Mouse (Mus musculus) mouse trophoblast stem cell (cell line): ENCODE results near the gene Ints13.

Source experiments
- in situ Hi-C, 2 experiments: fragments of 300-500 bp; cut with MseI, MboI; formaldehyde crosslinking; loops; 2 replicates in 1 of 2; 3 replicates in 1 of 2; pipeline ENCODE4 v1.15.1; 2025

Ints13 gene

GRCm38 (mm10) chr6:146540386-146540785, 37.2 kb downstream of the Ints13 start:
- in situ Hi-C loops, result no loop called here

GRCm38 (mm10) chr6:146538661-146539060, 39.0 kb downstream of the Ints13 start:
- in situ Hi-C loops, result no loop called here

DNA sequence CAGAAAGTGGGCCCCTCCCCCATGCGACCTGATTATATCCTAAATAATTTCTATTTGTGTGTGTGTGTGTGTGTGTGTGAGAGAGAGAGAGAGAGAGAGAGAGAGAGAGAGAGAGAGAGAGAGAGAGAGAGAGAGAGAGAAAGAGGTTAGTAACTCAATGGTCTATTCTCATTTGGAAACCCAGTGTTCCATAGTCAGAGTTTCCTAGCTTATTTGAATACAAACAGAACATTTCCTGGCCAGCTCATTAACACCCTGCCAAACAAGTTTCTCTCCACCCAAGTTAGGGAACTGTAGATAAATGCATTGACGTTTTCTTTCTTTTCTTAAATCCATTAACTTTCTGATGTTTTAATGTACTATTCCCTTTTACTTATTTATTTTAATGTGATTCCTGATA, 39.6 kb downstream of the Ints13 start:
- in situ Hi-C loops, result no loop called here

DNA sequence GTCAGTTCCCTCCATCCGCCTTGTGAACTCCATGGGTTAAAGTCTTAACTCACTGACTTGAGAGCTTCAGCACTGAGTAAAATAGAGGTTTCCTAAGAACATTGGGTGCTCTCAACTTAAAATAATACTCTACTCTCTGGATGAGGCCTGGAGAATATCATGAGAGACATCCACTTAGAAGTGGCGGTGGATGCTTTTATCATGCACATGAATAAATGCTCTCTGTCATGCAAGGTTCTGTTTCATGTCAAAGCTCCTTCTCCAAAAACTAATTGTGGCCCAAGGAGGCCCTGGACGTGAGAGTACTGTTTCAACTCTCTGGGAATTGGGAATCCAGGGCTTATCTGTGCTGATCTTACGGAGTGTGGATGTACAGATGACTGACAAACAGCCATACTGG, 40.5 kb downstream of the Ints13 start:
- in situ Hi-C loops, result no loop called here

DNA sequence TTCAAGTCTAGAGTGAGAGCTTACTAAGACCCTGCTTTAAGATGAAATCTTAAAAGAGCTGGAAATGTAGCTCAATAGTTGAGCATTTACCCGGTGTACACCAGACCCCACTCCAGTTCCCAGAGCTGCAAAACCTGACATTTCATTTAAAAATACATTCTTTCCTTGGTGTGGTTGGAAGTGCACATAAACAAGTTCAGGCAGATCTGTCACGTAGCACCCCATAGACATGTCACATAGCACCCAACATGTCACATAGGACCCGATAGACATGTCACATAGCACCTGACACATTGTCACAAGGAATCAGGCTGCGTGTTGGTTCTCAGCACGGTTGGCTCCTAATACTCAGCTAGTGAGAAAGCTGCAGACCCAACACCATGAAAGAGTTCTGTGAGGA, 42.1 kb downstream of the Ints13 start:
- in situ Hi-C loops, result no loop called here

DNA sequence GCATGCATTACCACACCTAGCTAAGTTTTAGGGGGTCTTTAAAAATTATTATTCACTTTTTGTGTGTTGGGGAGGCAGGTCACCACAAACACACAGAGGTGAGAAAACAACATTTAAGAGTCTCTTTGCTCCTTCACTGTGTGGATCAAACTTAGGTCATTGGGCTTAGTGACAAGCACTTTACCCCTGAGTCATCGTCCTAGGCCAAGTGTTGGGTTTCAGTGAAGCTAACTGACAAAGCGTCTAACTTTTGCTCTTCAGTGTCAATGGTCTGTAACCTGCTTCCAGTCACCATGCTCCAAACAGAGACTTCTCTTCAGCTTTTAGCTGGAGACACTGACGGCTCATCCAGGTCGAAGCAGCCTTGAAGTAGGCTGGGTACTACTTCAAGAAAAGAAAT, 44.5 kb downstream of the Ints13 start:
- in situ Hi-C loops, result no loop called here

- in situ Hi-C loops, result no loop called here
Observed at GRCm38 (mm10) chr6:146530769-146531168, 46.9 kb downstream of the Ints13 start.

DNA sequence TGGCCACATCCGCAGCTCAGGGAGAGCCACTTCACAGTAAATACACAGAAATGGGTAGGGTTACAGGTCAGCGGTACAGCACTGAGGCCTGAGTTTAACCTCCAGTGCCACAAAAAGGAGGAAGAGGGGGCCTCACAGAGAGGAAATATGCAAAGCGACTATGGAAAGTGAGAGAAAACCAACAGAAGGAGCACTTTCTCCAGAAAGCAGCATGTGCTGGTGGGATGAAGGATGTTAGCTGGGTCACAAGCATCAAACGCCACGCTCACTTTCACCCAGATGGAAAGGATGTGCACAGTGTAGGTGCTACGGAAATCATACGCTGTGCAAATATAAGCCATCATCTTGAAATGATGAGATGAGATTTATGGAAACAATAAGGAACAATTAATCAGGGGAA, 47.3 kb downstream of the Ints13 start:
- in situ Hi-C loops, result no loop called here

DNA sequence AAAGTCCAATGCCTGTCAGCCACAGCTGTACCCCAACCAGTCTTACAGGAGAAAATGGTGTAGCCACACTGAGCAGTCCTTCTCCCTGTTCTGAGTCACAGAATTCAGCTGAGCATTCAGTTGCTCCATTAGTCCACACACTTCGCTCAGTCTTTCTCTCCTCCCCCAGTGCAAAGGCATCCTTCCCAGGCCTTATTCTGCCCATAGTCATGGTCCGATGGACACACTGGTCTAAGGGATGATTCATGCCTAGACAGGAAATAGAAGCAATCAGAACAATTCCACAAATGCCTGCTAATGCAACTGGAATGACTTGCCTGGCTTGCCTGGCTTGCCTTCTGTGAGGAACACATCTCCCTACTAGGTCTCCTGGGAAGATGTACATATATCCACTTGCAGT, 50.1 kb downstream of the Ints13 start:
- in situ Hi-C loops, result no loop called here

- in situ Hi-C loops, result no loop called here
Observed at GRCm38 (mm10) chr6:146525500-146525899, 52.1 kb downstream of the Ints13 start.

- in situ Hi-C loops, result no loop called here
Observed at GRCm38 (mm10) chr6:146521456-146522245, 56.0 kb downstream of the Ints13 start.

- in situ Hi-C loops, result no loop called here
Observed at GRCm38 (mm10) chr6:146519019-146519418, 58.6 kb downstream of the Ints13 start.

- in situ Hi-C loops, result no loop called here
Observed at GRCm38 (mm10) chr6:146515936-146516335, 61.7 kb downstream of the Ints13 start.

GRCm38 (mm10) chr6:146514531-146514948, 63.1 kb downstream of the Ints13 start:
- in situ Hi-C loops, result no loop called here

DNA sequence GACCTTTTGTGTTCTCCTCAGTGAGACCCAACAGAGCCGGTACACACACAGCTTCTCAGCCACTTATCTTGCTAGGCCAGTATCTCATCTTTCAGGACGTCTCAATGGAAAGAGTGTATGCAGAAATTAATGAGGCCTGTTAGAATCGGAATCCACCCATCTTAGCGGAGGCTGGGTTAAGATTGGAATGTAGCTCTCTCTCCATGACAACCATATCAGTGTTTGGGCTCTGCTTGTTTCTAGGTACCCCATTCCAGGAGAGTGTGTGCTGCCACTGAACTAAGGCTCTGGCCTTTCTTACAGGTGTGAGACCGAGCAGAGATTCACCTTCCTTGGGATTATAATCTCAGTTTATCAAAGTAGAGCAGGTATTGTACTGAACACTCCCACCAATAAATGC, 63.7 kb downstream of the Ints13 start:
- in situ Hi-C loops, result no loop called here

- in situ Hi-C loops, result no loop called here
Observed at GRCm38 (mm10) chr6:146513384-146513783, 64.3 kb downstream of the Ints13 start.

DNA sequence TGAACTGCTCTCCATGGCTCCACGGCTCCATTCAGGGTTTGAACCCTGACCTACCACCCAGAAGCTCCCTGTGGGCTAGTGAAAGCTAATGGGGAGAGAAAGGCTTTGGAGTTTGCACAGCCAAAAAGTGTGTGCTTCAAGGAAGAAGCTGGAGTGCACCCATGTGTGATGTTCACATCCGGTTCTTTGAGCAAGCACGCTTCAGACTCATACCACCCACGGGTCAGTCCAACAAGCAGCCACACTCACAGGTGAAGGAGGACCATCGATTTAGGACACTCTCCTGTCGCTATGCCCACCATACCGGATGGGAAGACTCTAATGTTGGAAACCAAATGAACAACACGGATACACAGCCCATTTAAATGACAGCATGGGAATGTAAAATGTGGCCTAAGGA, 66.1 kb downstream of the Ints13 start:
- in situ Hi-C loops, result no loop called here

DNA sequence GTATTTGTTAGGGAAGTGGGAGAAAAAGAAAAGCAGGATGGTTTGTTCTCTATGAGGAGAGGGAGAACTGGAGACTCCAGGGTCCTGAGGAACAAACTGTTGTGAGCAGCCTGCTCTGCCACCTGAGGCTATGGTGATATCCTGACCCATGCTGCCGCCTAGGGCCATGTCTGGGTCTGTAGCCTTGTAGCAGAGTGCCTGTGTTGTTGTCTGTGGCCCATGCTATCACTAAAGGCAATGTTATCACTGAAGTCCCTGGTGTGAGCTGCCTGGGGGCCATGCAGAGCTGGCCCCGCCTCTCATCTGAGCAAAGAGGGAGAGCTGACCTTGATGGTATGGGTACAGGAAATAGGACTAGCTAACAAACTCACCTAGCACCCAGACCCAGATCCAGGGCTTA, 67.7 kb downstream of the Ints13 start:
- in situ Hi-C loops, result no loop called here

GRCm38 (mm10) chr6:146504459-146504858, 73.2 kb downstream of the Ints13 start:
- in situ Hi-C loops, result no loop called here

DNA sequence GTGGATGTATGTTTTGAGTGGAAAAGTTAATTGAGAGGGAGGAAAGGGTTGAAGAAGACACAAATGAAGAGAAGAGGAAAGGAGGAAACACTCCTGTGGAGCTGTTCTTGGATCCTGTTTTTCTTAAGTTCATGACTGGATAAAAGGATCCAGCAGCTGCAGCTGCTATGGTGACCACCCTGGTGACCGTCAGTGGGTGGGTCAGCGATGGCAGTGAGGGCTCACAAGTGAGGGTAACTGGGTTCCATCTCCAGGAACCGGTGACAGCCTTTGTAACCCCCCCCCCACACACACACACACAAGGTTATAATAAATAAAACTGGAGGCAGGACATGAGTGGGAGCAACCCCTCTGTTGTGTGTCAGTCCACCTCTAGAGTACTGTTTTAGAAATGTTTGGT, 74.8 kb downstream of the Ints13 start:
- in situ Hi-C loops, result no loop called here

DNA sequence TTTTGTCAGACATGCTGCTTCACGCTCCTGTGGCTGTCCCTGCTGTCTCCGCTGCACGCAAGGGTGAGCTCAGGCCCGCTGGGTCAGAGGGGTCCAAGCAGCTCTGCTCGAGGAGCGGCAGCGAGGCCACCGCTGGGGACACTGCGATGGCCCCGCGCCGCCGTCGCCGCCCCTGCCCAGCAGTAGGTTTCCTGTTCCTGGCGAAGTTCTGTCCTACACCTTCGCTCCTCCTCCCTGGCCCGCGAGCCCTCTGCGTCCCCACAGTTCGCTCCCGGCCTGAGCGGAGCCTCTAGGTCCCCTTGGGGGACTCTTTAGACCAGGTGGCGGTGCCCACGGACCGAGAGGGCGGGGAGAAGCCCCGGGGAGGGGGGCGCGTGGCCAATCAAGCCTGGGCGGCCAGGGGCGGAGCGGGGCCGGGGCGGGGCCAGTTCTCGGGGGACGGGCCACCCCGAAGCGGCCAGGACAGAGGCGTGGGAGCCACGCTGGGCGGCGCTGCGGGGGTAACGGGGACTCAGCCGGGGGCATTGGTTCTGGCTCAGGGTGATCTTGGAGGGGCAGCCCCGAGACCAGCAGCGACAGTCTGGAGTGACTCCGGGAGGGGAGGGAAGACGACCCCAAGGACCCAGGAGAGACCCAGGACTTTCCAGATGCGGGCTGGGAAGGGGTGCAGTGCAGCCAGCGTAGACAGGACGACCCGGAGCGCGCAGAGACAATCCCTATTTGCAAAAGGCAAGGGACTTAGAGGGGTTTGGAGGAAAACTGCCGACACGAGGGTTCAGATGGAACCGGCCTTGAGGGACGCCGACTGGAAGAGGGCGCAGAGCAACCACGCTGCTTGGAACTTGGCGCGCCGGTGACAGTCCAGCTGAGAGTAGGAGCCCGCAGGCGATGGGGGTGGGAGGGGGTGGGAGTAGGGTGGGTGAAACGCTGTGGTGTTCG, 75.5 kb downstream of the Ints13 start, which contains the start of gene Itpr2:
TSS of gene Itpr2 (minus strand) at position 358 of the 939 bp plus-strand sequence.
- in situ Hi-C loops, result no loop called here

GRCm38 (mm10) chr6:146501316-146501865, 76.2 kb downstream of the Ints13 start:
- in situ Hi-C loops, result no loop called here
